Mouse (Mus musculus) right cerebral cortex, adult 2 months (tissue): Measurements from ENCODE around the gene C9orf72.

Experiments used
- DNase-seq, 2 experiments: peaks; one replicate each; pipeline ENCODE4 v3.0.0; 2021 to 2022; ENCODE audit warnings: low spot score in 2 of 2

C9orf72 gene

GRCm38 (mm10) chr4:35177926-35178645 is 47.9 kb downstream of the C9orf72 start:
- DNase-seq, result no peak

GRCm38 (mm10) chr4:35175566-35175965 is 50.4 kb downstream of the C9orf72 start:
- DNase-seq, result no peak

- no peak for DNase-seq
Measured at GRCm38 (mm10) chr4:35173551-35173950, 52.4 kb downstream of the C9orf72 start.

- DNase-seq, result no peak
Measured at GRCm38 (mm10) chr4:35172471-35172870, 53.5 kb downstream of the C9orf72 start.

- no peak for DNase-seq
Measured at GRCm38 (mm10) chr4:35169571-35170125, 56.3 kb downstream of the C9orf72 start.

- DNase-seq, result no peak
Measured at GRCm38 (mm10) chr4:35167855-35168254, 58.1 kb downstream of the C9orf72 start.

GRCm38 (mm10) chr4:35165947-35166346 is 60.0 kb downstream of the C9orf72 start:
- DNase-seq, result no peak

GRCm38 (mm10) chr4:35165275-35165674 is 60.7 kb downstream of the C9orf72 start:
- DNase-seq, result no peak

- no peak for DNase-seq
Measured at GRCm38 (mm10) chr4:35157815-35158214, 68.2 kb downstream of the C9orf72 start.

- peak; percentile 85 to 88 for DNase-seq
Measured at GRCm38 (mm10) chr4:35156751-35157611, 69.0 kb downstream of the C9orf72 start, which contains the start of gene Mob3b. Mob3b (minus strand) TSS chr4:35157484.

GRCm38 (mm10) chr4:35156149-35156611 is 69.8 kb downstream of the C9orf72 start:
- DNase-seq, result peak in 1 of 2 experiments; percentile 21

GRCm38 (mm10) chr4:35155132-35155922 is 70.6 kb downstream of the C9orf72 start:
- DNase-seq, result no peak

- no peak for DNase-seq
Measured at GRCm38 (mm10) chr4:35154051-35154450, 71.9 kb downstream of the C9orf72 start.

GRCm38 (mm10) chr4:35151756-35152155 is 74.2 kb downstream of the C9orf72 start, which contains the start of gene Ifnk:
Ifnk (plus strand) TSS chr4:35152056.
- no peak for DNase-seq

GRCm38 (mm10) chr4:35150706-35151105 is 75.3 kb downstream of the C9orf72 start:
- no peak for DNase-seq

- no peak for DNase-seq
Measured at GRCm38 (mm10) chr4:35148326-35148725, 77.6 kb downstream of the C9orf72 start.

GRCm38 (mm10) chr4:35146597-35146996 is 79.4 kb downstream of the C9orf72 start:
- DNase-seq, result no peak

GRCm38 (mm10) chr4:35145726-35146125 is 80.2 kb downstream of the C9orf72 start:
- no peak for DNase-seq

GRCm38 (mm10) chr4:35143472-35144102 is 82.4 kb downstream of the C9orf72 start:
- no peak for DNase-seq
